Mouse (Mus musculus) 3134 (cell line): Measurements from ENCODE around the gene Marveld1.

Source experiments
- DNase-seq: peaks from one replicate; pipeline ENCODE4 v3.0.0-alpha.2; 2011; ENCODE audit warnings: low spot score; ENCODE audit not compliant: insufficient read length; ENCODE audit errors: extremely low read depth

The Marveld1 gene

DNA sequence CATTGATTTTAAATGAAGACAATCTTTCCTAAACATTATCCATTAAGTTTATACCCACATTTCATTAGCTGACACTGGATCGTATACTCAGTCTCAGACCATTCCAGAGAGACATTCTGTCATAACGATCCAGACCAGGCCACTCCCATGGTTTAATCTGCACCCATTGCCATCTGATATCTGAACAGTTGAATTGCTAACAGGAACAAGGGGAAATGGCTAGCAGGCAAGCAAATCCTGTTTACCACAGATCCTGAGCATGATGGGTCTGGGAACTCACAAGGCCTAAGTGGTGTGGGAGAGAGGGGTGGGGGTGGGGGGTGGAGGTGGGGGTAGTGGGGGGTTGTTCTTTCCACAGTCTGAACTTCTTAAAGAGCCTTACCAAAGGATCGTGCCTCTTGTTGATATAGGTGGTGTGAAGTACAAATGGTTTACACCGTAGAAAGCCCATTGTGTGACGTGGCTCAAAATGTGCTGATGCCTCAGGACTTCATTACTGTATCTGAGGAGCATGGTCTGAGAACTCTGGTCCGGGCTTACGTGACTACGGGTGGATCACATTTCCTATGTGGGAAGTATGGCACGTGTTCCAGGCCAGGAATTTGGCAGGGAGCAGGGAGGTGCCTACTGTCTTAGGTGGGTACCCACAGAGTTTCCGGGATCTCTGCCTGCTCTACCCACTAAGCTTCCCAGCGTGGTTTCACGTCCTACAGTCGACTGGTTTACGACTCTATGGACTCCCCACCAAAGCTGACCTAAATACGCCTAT, 8.5 kb upstream of the Marveld1 start:
- DNase-seq: no peak

DNA sequence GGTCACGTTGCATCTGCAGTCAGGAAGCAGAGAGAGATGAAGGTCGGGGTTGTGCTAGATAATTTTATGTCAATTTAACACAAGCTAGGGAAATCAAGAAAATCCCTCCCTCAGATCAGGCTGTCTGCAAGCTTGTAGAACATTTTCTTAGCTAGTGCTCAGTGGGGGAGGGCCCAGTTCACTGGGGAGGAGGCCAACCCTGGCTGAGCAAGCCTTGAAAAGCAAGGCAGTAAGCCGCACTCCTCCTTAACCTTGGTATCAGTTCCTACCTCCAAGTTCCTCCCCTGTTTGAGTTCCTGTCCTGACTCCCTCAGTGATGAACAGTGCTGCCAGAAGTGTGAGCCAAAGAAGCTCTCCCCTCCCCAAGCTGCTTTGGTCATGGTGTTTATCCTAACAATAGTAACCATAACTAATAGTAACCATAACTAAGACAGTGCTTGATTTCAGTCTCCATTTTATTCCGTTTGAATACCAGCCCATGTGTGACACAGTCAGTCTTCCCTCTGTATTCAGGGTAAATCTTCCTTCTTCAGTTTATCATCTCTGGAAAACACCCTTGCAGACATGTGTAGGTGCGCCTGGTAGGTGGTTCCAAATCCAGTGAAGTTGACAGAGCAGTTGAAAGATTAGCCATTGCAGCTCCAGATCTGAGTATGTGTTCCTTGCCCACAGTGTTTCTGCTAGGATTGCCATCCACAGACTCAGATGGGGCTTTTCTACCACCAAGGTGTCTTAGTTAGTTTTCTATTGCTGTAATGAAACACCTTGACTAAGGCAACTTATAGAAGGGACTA, 7.3 kb upstream of the Marveld1 start:
- DNase-seq: no peak

DNA sequence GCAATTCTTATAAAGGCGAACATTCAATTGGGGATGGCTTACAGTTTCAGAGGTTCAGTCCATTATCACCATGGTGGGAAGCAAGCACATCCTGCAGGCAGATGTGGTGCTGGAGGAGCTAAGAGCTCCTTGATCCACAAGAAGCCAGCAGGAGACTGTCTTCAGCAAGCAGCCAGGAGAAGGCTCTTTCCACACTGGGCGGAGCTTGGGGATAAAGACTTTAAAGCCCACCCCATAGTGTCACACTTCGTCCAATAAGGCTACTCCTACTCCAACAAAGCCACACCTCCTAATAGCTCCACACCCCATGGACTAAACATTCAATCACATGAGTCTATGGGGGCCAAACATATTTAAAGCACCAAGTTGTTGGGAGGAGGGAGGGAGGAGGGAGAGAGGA, 5.2 kb upstream of the Marveld1 start:
- no peak for DNase-seq

DNA sequence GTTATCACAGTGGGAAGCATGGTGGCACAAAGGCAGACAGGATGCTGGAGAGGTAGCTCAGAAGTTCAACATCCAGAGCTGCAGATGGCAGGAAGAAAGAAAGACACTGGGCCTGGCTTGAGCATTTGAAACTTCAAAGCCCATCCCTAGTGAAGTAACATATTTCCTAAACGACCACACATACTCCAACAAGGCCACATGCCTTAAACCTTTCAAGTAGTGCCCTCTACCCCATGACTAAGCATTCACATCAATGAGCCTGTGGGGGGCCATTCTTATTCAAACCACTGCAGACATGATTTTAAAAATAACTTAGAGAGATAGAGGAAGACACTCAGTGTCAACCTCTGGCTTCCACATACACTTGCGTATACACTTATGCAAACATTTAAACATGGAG, 4.4 kb upstream of the Marveld1 start:
- no peak for DNase-seq

DNA sequence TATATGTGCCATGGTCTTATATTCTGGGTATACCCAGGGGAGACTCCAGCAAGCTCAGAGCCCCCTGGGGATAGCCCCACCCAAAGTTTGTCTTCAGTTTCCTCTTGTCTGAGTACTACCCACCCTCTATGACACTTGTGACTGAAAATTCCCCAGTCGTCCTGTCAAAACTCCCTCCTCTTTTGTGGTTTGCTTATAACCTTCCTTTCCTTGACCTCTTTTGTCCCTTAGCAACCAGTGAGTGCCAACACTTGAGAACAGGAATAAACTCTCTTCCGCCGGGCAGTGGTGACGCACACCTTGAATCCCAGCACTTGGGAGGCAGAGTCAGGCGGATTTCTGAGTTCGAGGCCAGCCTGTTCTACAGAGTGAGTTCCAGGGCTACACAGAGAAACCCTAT, 3.1 kb upstream of the Marveld1 start:
- DNase-seq: no peak

DNA sequence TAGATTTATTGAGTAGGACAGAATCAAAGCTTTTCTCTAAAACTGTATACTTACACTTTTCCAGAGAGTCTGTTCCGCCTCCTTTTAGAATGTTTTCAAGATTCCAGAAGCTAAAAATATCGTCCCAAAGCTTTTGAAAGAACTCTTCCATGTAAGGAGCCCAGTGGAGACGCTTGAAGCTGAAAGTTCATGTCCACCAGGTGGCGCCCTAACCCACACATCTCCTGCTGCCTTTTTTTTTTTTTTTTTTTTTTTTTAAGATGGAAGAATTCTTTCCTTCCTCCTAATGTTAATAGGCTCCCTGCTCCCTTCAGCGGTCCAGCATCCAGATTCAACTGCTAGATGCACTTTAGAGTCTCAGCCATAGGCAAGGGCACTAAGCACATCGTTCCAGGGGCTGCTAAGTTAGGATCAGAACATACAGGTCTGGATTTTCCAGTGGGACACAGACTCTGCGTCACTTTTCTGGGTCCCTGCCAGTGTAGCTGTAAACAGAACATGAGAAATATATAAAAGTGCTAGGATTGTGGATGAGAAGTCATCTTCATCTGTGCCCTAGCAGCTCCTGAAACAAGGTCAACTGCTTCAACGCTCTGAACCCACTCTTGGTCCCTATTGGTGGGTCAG, 2.5 kb upstream of the Marveld1 start:
- DNase-seq: no peak

DNA sequence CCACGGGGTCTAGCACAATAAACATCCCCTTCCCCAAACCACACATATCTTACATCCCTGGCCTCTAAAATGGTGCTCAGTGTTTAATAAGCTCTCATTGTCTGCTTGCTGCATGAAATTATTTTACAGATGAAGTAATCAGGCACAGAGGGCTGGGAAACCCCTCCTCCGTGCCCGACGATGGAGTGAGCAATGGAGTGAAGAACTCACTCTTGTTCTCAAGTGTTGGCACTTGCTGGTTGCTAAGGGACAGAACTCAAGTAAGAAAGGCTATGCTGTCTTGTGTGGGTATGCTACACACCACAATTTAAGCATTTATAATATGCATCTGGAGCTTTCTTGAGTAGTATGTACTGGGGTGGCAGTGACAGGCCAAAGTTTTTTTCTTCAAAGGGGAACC, 2.0 kb upstream of the Marveld1 start:
- no peak for DNase-seq

DNA sequence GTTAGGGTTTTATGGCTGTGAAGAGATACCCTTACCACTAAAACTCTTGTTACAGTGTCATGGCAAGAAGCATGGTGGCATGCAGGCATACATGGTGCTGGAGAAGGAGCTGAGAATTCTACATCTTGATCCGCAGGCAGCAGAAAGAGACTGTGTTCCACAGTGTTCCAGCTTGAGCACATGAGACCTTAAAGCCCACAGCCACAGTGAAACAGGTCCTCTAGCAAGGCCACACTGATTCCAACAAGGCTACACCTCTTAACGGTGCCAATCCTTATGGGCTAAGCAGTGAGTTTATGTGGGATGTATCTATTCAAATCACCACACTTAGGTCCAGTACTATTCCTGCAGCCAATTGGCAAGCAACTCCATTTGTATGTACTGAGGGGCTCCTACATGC, 1.5 kb upstream of the Marveld1 start:
- no peak for DNase-seq

DNA sequence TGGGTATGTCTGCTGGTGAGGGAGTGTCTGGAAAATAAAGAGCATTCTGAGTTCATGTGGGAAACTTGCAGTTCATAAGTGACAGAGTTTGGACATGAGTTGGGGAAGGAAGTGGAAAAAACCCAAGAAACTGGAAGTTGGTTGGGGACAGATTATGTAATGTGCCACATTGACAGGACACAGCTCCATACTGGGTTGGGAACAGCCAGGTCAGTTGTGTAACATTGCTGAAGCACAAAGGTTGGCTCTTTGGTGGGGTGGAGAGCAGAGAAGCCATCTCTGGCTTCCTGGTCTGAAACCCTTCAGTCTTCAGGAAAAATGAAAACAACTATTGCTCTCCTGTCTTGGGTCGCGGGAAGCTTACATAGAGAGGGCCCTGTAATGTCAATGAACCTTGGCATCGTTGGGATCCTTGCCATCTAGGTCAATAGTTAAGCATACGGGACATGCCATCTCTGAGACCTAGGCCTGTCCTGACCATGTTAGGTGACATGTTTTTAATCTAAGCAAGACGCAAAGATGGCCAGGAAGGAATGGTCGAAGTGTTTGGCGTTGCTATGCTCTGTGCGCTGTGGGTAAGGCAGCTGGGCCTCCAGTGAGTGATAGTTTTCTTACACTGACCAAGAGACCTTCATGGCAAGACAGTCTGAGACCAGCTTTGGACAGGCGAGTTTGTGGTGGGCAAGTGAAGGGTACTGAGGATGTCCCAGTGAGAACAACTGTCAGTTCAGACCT, 757 bp upstream of the Marveld1 start:
- DNase-seq: no peak

DNA sequence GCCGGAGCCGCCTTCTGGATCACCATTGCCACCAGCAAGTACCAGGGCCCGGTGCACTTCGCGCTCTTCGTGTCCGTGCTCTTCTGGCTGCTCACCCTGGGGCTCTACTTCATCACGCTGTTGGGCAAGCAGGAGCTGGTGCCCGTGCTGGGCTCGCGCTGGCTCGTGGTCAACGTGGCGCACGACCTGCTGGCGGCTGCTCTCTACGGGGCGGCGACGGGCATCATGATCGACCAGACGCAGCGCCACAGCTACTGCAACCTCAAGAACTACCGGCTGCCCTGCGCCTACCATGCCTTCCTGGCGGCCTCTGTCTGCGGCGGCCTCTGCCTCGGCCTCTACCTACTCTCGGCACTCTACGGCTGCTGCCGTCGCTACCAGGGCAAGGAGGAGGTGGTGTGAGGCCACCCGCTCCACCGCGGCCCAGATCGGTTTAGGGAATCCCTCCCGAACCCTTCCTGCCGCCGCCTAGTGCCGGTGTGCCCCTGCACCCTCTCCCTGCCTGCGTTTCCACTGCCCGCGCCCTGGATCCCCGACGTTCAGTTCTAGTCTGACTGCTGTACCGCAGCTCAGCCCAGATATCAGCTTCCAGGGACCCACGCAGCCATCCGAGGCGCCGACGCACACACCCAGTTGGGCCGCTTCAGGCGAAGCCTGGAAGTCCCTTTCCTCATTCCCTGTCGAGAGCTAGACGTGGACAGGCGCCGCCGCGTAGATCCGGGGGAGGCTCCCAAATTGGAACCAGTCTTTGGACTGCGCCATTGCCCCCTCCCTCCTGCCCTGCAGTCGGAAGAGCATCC, 769 bp downstream of the Marveld1 start:
- peak; percentile 82 for DNase-seq

DNA sequence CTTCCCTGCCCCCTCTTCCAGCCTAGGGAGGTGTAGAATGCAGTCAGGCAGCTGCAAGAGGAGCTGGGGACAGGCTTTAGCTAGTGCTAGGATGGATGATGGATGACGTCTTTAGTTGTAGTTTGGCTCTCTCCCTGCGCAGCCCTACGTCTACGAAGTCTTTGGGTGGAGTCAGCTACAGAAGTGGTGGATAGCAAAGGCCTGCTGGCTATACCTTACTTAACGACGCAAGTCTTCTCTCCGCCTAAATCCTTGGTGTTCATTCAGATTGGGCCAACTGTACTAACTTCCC, 1.3 kb downstream of the Marveld1 start:
- no peak for DNase-seq

DNA sequence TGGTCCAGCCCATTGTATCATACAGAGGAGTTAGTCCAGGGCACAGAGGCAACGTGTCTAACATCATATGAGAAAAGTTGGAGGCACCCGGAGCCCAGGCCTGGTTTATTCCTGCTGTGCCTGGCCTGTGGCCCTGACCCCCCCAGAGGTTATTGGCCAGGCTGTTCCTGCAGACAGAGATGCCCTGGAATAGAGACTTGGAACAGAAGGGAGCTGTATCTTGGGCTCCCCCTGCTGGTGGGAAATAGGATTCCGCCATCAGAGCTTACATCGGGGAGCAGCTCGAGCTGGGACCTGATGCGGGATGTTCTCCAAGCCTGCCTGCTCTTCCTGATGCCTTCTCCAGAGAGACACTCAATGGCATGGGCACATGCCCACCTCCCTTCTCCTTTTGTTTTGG, 4.8 kb downstream of the Marveld1 start:
- peak; percentile 62 for DNase-seq

DNA sequence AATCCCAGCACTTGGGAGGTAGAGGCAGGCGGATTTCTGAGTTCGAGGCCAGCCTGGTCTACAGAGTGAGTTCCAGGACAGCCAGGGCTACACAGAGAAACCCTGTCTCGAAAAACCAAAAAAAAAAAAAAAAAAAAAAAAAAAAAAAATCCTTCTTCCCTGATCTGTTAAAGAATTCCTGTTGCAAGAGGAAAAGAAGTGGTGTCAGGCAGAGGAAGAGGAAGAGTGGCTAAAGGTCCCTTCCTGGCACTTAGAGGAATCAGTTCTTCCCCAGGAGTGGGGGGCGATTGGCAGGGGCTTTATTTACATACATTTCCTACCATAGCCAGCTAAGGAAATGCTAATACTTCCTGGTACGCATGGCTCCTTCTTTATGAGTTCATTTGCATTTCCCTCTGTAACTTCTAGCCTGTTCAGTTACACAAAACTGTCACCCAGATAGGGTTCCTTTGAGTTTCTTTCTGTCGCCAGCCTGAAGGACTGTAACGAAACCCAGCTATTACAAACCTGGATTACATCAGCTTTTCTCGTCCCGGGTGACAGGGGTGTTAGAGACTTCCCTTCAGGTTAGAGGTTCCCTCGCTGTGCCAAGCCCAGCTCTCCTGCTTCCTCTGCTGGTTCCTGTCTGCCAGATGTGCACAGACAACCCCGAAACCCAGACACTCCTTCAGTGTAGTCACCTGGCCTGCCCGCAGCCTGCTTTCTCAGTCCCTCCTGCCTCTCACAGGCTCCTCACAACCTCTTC, 10.5 kb downstream of the Marveld1 start:
- no peak for DNase-seq

DNA sequence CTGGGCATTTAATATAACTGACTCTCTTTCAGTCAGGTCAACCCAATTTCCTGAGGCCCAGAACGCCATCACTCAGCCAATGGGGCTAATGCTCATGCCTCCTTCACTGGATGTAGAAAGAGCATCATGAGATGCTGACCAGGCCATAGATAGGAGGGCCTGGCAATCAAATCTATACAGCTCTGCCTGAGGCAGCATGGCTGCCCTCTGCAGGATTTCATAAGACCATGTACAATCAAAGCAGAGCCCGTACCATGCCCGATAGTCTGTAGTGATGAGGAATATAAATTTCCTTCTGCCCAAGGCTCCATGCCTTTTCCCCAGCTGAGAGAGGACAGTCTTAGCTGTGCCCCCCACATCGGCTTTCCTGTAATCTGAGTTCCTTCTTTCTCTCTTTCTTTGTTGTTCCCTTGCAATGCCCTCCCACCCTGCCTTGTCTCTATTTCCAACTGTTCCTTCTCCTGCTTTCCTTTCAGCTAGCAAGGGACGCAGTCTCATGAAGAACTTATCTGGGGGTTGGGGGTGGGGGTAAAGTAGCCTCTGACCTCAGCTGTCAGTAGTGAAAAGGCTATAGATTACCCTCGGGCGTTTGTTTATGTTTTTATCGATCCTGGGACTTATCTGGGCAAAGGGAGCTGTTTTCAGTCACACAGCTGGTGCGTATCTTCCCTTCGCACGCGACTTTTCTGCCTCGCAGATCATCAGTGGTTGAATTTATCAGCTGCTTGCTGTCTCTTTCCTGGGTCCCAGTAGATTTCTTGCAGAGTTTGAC, 11.2 kb downstream of the Marveld1 start:
- DNase-seq: no peak

DNA sequence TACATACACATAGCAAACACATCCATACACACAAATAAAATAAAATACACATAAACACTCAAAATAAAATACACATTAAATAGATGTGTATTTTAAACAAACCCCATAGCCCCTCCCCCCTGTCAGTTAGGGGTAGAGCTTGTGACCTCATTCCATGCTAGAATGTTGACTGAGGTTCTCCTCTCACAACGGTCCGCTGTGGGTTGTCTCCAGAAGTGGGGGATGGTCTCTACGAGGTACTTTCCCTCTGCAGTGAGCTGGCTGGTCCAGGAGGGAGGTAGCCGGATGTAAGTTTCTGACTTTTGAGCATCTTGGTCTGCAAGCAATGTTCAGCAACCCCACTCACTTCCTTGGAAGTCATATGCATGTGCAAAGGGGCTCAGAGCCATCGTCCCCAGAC, 16.6 kb downstream of the Marveld1 start, which contains the start of gene Zfyve27:
Zfyve27 (plus strand) TSS at position 188 of the 400 bp plus-strand sequence.
- no peak for DNase-seq

DNA sequence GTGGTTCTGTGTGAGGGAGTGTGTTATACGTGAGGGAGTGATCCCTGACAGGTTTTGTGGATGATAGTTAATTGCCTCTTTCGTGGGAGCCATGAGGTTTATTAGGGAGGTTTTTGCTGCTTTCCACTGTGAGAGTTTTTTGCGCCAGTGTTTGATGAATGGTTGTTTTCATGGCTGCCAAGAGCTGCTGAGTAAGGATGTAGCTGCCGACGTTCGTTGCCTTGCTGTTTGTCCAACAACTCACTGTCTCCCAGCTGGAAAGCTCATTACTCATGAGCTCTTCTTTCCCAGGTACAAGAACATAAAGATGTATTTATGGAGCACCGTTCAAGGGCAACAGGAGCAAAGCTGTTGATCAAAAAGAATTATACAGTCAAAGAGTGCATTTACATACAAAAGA, 17.0 kb downstream of the Marveld1 start:
- no peak for DNase-seq

DNA sequence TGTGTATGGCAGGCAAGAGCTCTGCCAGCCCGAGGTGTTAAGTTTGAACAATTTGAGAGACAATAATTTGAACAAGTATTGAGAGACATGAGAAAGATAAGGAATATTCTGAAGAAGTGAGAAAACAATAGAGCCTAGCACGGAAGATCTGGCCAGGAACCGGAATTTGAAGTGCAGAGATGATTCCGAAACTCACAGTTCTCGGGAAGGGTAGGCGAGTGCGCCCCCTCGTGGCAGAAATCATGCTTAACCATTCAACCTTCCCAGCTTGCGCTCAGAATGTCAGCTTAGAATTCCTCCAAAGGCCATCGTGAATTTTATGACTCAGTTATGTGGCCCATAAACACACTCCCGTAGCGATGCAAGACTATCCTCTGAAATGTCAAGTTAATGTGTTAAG, 18.9 kb downstream of the Marveld1 start:
- DNase-seq: peak; percentile 54

DNA sequence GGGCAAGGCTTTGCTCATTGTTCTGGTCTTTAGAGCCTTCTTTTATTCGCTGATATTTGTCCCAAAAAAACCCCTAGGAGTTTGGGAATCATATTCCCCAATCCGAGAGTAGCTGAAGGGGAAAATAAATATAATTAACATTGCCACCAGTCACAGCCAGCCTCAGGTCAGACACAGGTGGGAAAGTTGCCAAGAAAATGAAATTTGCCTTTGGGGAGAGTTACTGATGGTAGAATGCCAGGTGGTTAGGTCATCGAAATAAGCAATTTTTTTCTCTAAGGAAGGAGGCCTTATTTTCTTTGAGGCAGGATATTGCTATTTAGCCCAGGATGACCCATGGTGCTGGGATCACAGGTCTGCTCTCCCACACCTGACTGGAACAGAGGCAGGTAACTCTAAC, 19.6 kb downstream of the Marveld1 start:
- DNase-seq: no peak

DNA sequence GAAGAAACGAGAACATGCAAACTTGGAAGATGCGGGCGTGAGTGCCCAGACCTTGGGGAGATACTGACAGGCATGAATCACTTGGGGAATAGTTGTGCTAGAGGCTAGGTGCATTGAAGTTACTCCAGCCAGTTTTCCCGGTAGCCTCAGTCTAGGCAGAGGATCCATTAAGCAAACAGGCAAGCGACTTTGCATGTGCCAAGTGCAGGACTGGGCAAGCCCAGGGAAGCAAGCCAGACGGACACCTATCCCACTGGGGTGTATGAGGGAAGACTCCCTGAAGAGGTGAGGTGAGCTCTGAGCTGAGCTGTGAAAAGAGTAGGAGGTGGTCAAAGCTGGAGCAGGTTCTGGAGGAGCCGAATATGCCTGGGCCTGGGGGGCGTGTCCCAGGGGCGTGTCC, 20.3 kb downstream of the Marveld1 start:
- no peak for DNase-seq
